Mouse (Mus musculus) heart, postnatal 36 days (tissue): ENCODE data around the gene Trp53bp1. TPM values are rescaled to one million over a fixed set of nuclear protein-coding genes. Genes with fewer than 3 reads are reported as not detected.

Experiments used
- DNase-seq, 2 experiments: peaks; one replicate each; pipeline ENCODE4 v3.0.0; 2021 to 2022
- intact Hi-C: fragments of 180-260 bp; cut with DNase I; formaldehyde crosslinking; loops from one replicate; pipeline ENCODE4 v1.15.1; 2025
- total RNA-seq, 2 experiments: library from RNA; stranded (reverse); gene quantifications; 2 replicates each; pipeline ENCODE4 v1.2.3; 2021

Gene Trp53bp1
- total RNA-seq, 2 experiments from 2014 or later, result 32.8 to 34.7 TPM

DNA sequence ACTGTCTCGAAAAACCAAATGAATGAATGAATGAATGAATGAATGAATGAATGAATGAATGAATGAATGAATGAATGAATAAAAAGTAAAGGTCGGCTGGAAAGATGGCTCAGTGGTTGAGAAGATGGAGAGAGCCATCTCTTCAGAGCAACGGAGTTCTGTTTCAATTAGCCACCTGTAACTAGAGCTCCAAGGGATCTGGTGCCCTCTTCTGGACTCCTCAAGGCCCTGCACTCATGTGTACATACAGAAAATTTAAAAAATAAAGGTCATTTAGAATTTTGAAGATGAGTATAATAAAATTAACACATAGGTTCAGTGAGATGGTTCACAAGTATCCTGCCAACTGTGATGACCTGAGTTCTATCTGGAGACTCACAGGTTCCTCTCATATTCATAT lies 118.1 kb downstream of the Trp53bp1 start:
- intact Hi-C loops, result no loop called here

DNA sequence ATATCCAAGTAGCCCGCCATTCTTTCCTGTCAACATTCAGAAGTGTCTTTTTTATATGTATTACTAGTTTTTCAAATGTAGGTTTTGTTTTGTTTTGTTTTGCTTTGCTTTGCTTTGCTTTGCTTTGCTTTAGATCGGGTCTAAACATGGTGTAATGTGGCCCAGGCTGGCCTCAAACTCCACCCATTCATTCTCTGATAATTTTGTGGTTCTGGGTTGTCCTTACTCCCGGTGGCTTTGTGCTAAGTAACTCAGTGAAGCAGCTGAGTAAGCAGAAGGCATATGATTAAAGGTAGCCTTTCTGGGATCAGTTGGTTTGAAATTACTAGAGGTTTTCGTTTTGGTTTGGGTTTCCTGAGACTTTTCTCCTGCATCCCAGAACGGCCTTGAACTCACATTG lies 121.5 kb downstream of the Trp53bp1 start:
- intact Hi-C loops, result no loop called here
- DNase-seq, result no peak

More for the DNA sequence above, 118.1 kb downstream of the Trp53bp1 start:
- DNase-seq, result no peak

Other genes with a start within 250 kb of the Trp53bp1 start
- gene Epb42, start 234.3 kb downstream of the Trp53bp1 start, total RNA-seq, result under 1 TPM; 0.11 to 0.46 TPM
- gene Tgm5, start 185.6 kb downstream of the Trp53bp1 start, total RNA-seq, result not detected
- not detected for gene Tgm7, start 161.6 kb downstream of the Trp53bp1 start, total RNA-seq
- 1 to 10 TPM; 7.8 to 8.3 TPM for gene Adal, start 131.0 kb downstream of the Trp53bp1 start, total RNA-seq
- gene Lcmt2, start 130.8 kb downstream of the Trp53bp1 start, total RNA-seq, result 10 to 100 TPM in 1 of 2 experiments, 1 to 10 TPM in 1; 8.9 to 11.7 TPM
- gene Tubgcp4, start 100.8 kb downstream of the Trp53bp1 start, total RNA-seq, result 10 to 100 TPM; 15.7 to 16.3 TPM
- gene Zscan29, start 100.3 kb downstream of the Trp53bp1 start, total RNA-seq, result 1 to 10 TPM; 6.7 to 6.9 TPM
- gene Map1a, start 18.2 kb upstream of the Trp53bp1 start, total RNA-seq, result 1 to 10 TPM; 3.9 to 4.4 TPM
- gene Ppip5k1, start 84.0 kb upstream of the Trp53bp1 start, total RNA-seq, result 10 to 100 TPM; 62.6 to 68.2 TPM
- 1 to 10 TPM; 1.5 to 1.9 TPM for gene Ckmt1, start 86.3 kb upstream of the Trp53bp1 start, total RNA-seq
- not detected for gene Strc, start 115.8 kb upstream of the Trp53bp1 start, total RNA-seq
- gene Pdia3, start 142.4 kb upstream of the Trp53bp1 start, total RNA-seq, result 100 to 1,000 TPM; 121 to 152 TPM
- 1 to 10 TPM; 3.9 to 4.4 TPM for gene Catsper2, start 142.4 kb upstream of the Trp53bp1 start, total RNA-seq
- not detected for gene Ell3, start 172.9 kb upstream of the Trp53bp1 start, total RNA-seq
- gene Serf2, start 177.8 kb upstream of the Trp53bp1 start, total RNA-seq, result 100 to 1,000 TPM; 376 to 394 TPM
- gene Hypk, start 181.9 kb upstream of the Trp53bp1 start, total RNA-seq, result 10 to 100 TPM; 23.5 to 23.6 TPM
- gene Serinc4, start 185.4 kb upstream of the Trp53bp1 start, total RNA-seq, result not detected
- 10 to 100 TPM; 29.7 to 32.4 TPM for gene Mfap1b, start 202.7 kb upstream of the Trp53bp1 start, total RNA-seq
- 10 to 100 TPM; 28.6 to 34.1 TPM for gene Mfap1a, start 235.3 kb upstream of the Trp53bp1 start, total RNA-seq
- gene Wdr76, start 235.3 kb upstream of the Trp53bp1 start, total RNA-seq, result 1 to 10 TPM; 2.4 to 2.6 TPM